26 mouse cellular contexts compared by ENCODE assay signal in the genomic region with DNA sequence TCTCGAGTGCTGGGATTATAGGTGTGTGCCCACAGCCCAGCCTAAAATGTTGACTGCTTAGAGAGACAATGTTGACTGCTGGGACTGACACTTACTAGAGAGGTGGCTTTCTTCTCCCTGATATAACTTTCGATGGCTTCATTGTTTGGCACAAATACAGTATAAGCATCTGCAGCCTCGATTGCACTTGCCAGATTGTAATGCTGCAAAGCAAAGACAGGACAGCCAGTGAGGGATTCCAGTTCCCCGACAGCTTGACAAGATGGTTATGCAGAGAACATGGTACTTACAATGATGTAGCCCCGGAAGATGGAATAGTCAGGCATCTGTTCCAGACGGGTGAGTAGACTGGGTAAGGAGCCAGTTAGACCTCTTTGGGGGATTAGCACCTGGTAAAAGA.
DNase-seq lines count a peak whose midpoint lies in the region; ATAC-seq lines count a peak whose summit lies in the region.
"Had no signal": no experiment of that assay in that cellular context is flagged by ENCODE, and none has a peak within 500 bp of the region (broad histone marks: within the 10 kb centered on the region; RNA-seq: fewer than 3 reads in every experiment).

No protein-coding gene starts in this region.

- WGBS in hindbrain, embryonic 12.5 days: 81% methylated on average over 6 of the region's 6 CpGs

- ATAC-seq in hindbrain, embryonic 12.5 days (ENCODE audit: low FRiP score): no peak
- ATAC-seq: liver, postnatal 0 days; lung, postnatal 0 days; midbrain, embryonic 15.5 days; Patski had no signal

- no peaks in the 10 kb centered on the region for H3K4me1 ChIP-seq in hindbrain, embryonic 12.5 days
- H3K4me1 ChIP-seq: heart, embryonic 10.5 days; limb, embryonic 12.5 days; midbrain, embryonic 15.5 days; neural tube, embryonic 12.5 days had no signal

- no peak overlapping the region for H3K4me3 ChIP-seq in hindbrain, embryonic 12.5 days
- H3K4me3 ChIP-seq: heart, embryonic 10.5 days; limb, embryonic 12.5 days; midbrain, embryonic 15.5 days; neural tube, embryonic 12.5 days had no signal

- H3K27me3 ChIP-seq in hindbrain, embryonic 12.5 days: no peaks in the 10 kb centered on the region
- H3K27me3 ChIP-seq: CH12.LX; limb, embryonic 12.5 days; midbrain, embryonic 15.5 days; neural tube, embryonic 12.5 days had no signal

- H3K27ac ChIP-seq in hindbrain, embryonic 12.5 days: no peak overlapping the region
- H3K27ac ChIP-seq: heart, embryonic 10.5 days; limb, embryonic 12.5 days; macrophage; midbrain, embryonic 15.5 days; neural tube, embryonic 12.5 days; stomach, postnatal 0 days had no signal

- no peak overlapping the region for H3K4me2 ChIP-seq in hindbrain, embryonic 12.5 days (replicated peaks)
- H3K4me2 ChIP-seq: limb, embryonic 12.5 days; liver, embryonic 11.5 days; midbrain, embryonic 15.5 days; neural tube, embryonic 12.5 days had no signal

- peaks cover 7% of the 10 kb centered on the region; the same call in 1 of the 2 replicates for H3K9me3 ChIP-seq in hindbrain, embryonic 12.5 days (replicated peaks)
- H3K9me3 ChIP-seq: heart, embryonic 10.5 days; limb, embryonic 12.5 days; midbrain, embryonic 15.5 days had no signal

- no peaks in the 10 kb centered on the region for H3K36me3 ChIP-seq in hindbrain, embryonic 12.5 days
- H3K36me3 ChIP-seq: G1E; heart, embryonic 10.5 days; limb, embryonic 12.5 days; midbrain, embryonic 15.5 days; neural tube, embryonic 12.5 days had no signal

- H3K9ac ChIP-seq in hindbrain, embryonic 12.5 days: no peak overlapping the region
- H3K9ac ChIP-seq: limb, embryonic 12.5 days; liver, postnatal 0 days; midbrain, embryonic 15.5 days; neural tube, embryonic 12.5 days had no signal

- DNase-seq in frontal cortex, postnatal 10 days (ENCODE audit: low spot score in 2 of 2): peak; percentile 11 to 24
- DNase-seq in frontal cortex, postnatal 14 days (ENCODE audit: low spot score in 2 of 2): no peak
- peak; percentile 58 for DNase-seq in brain, adult 2 months (ENCODE audit: low read depth, low spot score)
- DNase-seq in brain, embryonic 18.5 days (ENCODE audit: low read depth, low spot score): peak; percentile 36
- peak; percentile 57 for DNase-seq in layer of hippocampus, adult 9-10 months (ENCODE audit: low spot score)
- DNase-seq in embryo, embryonic 9.5 days (ENCODE audit: extremely low spot score): no peak
- no peak for DNase-seq in spleen, postnatal 36 days (ENCODE audit: low spot score in 2 of 2)
- DNase-seq: adrenal gland, postnatal 36 days; B cell, adult 2 months; cerebellum, adult 18-20 months; cerebellum, postnatal 14 days; kidney, adult 18-20 months; kidney, postnatal 4 days; liver, postnatal 0 days had no signal

Comparison
In these comparisons a context has a peak if more than half of its experiments do, and no peak if none do; other contexts are left out.
1. DNase-seq: peak in frontal cortex, postnatal 10 days (2 of 2), brain, adult 2 months (single experiment), brain, embryonic 18.5 days (single experiment) and layer of hippocampus, adult 9-10 months (single experiment); none in frontal cortex, postnatal 14 days (0 of 2), embryo, embryonic 9.5 days (single experiment) and spleen, postnatal 36 days (0 of 2).